Mouse (Mus musculus) CD8-positive naive resting alpha-beta T cell, adult 2 months (primary cell): ENCODE measurements around the gene Plcb2.

ENCODE experiments used
- DNase-seq, 2 experiments: peaks; one replicate each; pipeline ENCODE4 v3.0.0; 2022; ENCODE audit warnings: low read depth in 2 of 2, low spot score in 2 of 2

The Plcb2 gene

GRCm38 (mm10) chr2:118751896-118752791 lies 23.9 kb upstream of the Plcb2 start:
- no peak for DNase-seq

GRCm38 (mm10) chr2:118750476-118750875 lies 22.2 kb upstream of the Plcb2 start:
- no peak for DNase-seq

- DNase-seq, result no peak
Observed at GRCm38 (mm10) chr2:118749341-118749884, 21.2 kb upstream of the Plcb2 start.

GRCm38 (mm10) chr2:118747301-118747960 lies 19.2 kb upstream of the Plcb2 start:
- peak in 1 of 2 experiments; percentile 55 for DNase-seq

- DNase-seq, result peak in 1 of 2 experiments; percentile 29
Observed at GRCm38 (mm10) chr2:118745915-118746901, 18.0 kb upstream of the Plcb2 start.

GRCm38 (mm10) chr2:118745232-118745884 lies 17.1 kb upstream of the Plcb2 start, which contains the start of gene Inafm2:
Gene Inafm2, plus strand, starts transcription at chr2:118745758.
- DNase-seq, result peak; percentile 81 to 85

- DNase-seq, result no peak
Observed at GRCm38 (mm10) chr2:118744621-118745020, 16.4 kb upstream of the Plcb2 start.

- peak in 1 of 2 experiments; percentile 50 for DNase-seq
Observed at GRCm38 (mm10) chr2:118743261-118743943, 15.2 kb upstream of the Plcb2 start.

- DNase-seq, result no peak
Observed at GRCm38 (mm10) chr2:118741183-118741582, 12.9 kb upstream of the Plcb2 start.

- no peak for DNase-seq
Observed at GRCm38 (mm10) chr2:118740341-118740740, 12.1 kb upstream of the Plcb2 start.

GRCm38 (mm10) chr2:118733341-118733740 lies 5.1 kb upstream of the Plcb2 start:
- DNase-seq, result no peak

GRCm38 (mm10) chr2:118731981-118732380 lies 3.7 kb upstream of the Plcb2 start:
- no peak for DNase-seq

GRCm38 (mm10) chr2:118730622-118730915 lies 2.3 kb upstream of the Plcb2 start:
- DNase-seq, result peak in 1 of 2 experiments; percentile 42

GRCm38 (mm10) chr2:118729816-118730621 lies 1.8 kb upstream of the Plcb2 start:
- no peak for DNase-seq

- no peak for DNase-seq
Observed at GRCm38 (mm10) chr2:118729194-118729593, 956 bp upstream of the Plcb2 start.

GRCm38 (mm10) chr2:118727911-118728310 lies 327 bp downstream of the Plcb2 start:
- no peak for DNase-seq

GRCm38 (mm10) chr2:118726873-118727272 lies 1.4 kb downstream of the Plcb2 start:
- DNase-seq, result no peak

GRCm38 (mm10) chr2:118725511-118725910 lies 2.7 kb downstream of the Plcb2 start:
- DNase-seq, result no peak
